Mouse (Mus musculus) erythroblast, embryonic 14.5 days (primary cell): ENCODE data around the gene Atf7ip. TPM values are rescaled to one million over a fixed set of nuclear protein-coding genes. Genes with fewer than 3 reads are reported as not detected.
A peak's percentile ranks its signal among the peaks of the same experiment; 100 is the strongest.

Experiments used
- H3K27me3 ChIP-seq: 2 replicates; pipeline ENCODE4 v1.6.1; 2012; ENCODE audit warnings: inconsistent platforms; ENCODE audit not compliant: control insufficient read depth
- H3K36me3 ChIP-seq: 2 replicates; pipeline ENCODE4 v1.6.1; 2012; ENCODE audit warnings: mild to moderate bottlenecking, inconsistent platforms; ENCODE audit not compliant: control insufficient read depth
- H3K4me1 ChIP-seq: 2 replicates; pipeline ENCODE4 v1.6.1; 2012; ENCODE audit warnings: inconsistent platforms; ENCODE audit not compliant: control insufficient read depth
- H3K4me3 ChIP-seq: replicated peaks from 2 replicates; pipeline ENCODE3; 2012; ENCODE audit warnings: moderate library complexity, mild to moderate bottlenecking, inconsistent platforms
- H3K9me3 ChIP-seq: 2 replicates; pipeline ENCODE4 v1.6.1; 2012; ENCODE audit warnings: low read length, inconsistent platforms, mixed read lengths; ENCODE audit not compliant: control insufficient read depth
- GATA1 ChIP-seq: IDR thresholded peaks from 2 replicates; pipeline ENCODE4 v1.6.1; 2012; ENCODE audit warnings: low read length, inconsistent platforms, mixed read lengths
- TAL1 ChIP-seq: IDR thresholded peaks from 3 replicates; pipeline ENCODE4 v1.6.1; 2012; ENCODE audit warnings: low read length, inconsistent platforms, mixed read lengths
- polyA plus RNA-seq: library from polyadenylated mRNA; stranded (reverse); fragments of >175 nt; gene quantifications from 2 replicates; pipeline ENCODE4 v1.2.3, GENCODE M21; 2012

Gene Atf7ip
- polyA plus RNA-seq, 1 experiment: 3.8 TPM

DNA sequence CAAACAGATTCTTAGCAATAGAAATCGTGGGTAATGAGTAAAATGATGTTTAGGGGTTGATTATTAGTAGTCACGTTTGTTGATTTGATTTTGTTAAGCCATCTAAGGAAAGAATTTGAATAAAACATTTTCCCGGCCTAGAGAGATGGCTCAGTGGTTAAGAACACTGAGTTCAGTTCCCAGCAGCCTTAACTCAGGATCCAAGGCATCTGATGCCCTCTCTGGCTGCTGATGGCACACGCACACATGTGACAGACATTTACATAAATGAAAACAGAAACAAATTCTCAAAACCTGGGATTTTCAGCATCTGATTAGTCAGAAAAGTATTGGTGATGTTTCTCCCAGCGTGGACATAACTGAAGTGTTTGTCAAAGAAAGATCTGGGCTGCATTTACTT, 47.2 kb downstream of the Atf7ip start:
- Histone ChIP-seq H3K4me3 (no peak overlapping the region), H3K36me3 (peaks cover 25% of the 10 kb centered on the region), H3K27me3 (no peaks in the 10 kb centered on the region), H3K4me1 (peaks cover 58% of the 10 kb centered on the region), H3K9me3 (no peaks in the 10 kb centered on the region)
- TF ChIP-seq TAL1 (no peak), GATA1 (no peak)

DNA sequence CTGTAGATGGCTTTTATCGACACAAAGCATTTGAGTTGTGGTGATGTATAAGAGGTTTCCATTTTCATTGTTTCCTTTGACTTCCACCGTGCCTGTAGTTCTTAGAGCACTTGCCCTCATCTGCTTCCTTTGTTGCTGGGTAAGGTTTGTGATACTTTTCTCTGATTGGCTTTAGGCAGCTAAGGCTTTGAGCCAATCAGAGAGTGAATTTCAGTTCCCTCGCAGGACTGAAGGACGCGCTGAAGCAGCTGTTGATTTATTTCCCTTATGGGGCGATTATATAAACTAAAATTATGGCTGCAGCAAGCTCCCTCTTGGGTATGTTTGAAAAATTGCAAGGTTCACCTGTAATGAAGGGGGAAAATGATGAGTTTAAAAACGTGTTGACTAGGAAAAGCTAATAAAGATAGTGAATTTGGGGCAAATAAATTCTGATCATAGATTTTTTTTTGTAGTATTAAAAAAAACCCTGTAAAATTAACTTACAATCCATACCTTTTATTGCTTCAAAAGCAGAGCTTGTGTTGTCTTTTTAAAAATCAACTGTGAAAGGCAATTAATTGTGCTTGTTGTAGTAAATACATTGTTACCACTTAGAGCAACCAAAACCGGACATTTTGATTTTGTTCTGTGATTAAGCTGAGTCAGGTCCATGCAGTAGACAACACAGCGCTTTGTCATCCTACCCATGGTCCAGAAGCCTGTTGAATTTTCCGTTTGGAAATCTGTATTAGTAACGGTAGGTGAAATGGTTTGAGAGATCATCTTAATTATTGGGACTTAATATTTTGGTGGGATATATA, 48.0 kb downstream of the Atf7ip start:
- no peaks in the 10 kb centered on the region for H3K9me3 ChIP-seq
- peaks cover 56% of the 10 kb centered on the region for H3K4me1 ChIP-seq
- no peak for TF ChIP-seq GATA1
- TF ChIP-seq TAL1: no peak
- H3K27me3 ChIP-seq: no peaks in the 10 kb centered on the region
- peaks cover 32% of the 10 kb centered on the region for H3K36me3 ChIP-seq
- H3K4me3 ChIP-seq: peak overlapping the region; percentile 57

DNA sequence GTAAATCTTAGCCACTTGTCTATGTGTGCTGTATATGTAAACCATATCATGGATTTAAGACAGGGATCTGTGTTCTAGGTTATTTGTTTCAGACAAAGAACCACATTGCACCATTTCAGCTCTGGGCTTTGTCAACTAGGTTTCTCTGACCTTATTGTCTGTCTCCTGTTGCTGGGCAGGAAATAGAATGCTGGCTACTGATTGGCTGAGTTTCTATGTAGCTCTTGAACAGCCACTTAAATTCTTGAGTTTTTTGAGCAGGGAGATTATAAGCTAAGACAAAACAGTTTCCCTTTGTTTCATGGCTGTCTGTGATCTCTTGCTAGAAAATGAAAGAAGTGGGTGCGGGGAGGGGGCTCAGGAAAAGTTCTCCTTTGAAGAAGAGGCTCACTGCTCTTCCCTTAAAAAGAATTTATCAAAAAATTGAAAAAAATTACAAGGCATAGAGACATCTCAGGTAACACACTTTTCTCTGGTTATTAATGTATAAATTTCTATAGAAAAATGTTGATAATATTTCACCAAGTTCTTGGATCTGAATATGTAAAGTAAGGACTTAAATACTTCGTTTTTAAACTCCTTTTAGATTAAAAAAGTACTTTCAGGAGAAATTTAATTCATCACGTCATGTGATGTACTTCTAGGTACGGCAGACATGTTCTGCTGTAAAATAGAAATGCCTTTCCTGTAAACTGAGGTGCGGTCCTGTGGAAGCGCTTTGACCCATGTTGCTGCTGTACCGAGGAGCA, 49.0 kb downstream of the Atf7ip start:
- Histone ChIP-seq H3K9me3 (no peaks in the 10 kb centered on the region), H3K4me1 (peaks cover 51% of the 10 kb centered on the region), H3K4me3 (peak overlapping the region; percentile 46), H3K27me3 (no peaks in the 10 kb centered on the region), H3K36me3 (peaks cover 41% of the 10 kb centered on the region)
- TF ChIP-seq TAL1 (no peak), GATA1 (no peak)

DNA sequence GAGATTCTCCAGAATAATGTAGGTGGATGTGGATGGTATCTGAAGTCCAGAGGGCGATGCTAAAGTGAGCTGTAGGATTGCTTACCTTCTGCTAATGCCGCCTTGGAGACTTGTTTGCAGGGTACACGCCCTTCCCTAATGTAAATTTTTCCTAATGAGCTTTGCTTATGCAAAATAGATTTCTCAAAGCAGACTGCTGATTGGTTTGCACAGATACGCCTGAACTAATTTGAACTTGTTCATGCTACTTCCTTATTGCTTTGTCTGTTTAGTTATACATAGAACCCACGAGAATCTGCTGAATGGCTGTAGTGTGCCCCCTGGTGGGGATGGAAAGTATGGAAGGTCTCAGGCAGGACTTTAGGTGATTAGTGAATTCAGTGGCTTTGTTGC, 49.6 kb downstream of the Atf7ip start:
- Histone ChIP-seq H3K4me1 (peaks cover 47% of the 10 kb centered on the region), H3K9me3 (no peaks in the 10 kb centered on the region), H3K4me3 (peak overlapping the region; percentile 42), H3K36me3 (peaks cover 46% of the 10 kb centered on the region), H3K27me3 (no peaks in the 10 kb centered on the region)
- TF ChIP-seq TAL1: no peak
- no peak for TF ChIP-seq GATA1

DNA sequence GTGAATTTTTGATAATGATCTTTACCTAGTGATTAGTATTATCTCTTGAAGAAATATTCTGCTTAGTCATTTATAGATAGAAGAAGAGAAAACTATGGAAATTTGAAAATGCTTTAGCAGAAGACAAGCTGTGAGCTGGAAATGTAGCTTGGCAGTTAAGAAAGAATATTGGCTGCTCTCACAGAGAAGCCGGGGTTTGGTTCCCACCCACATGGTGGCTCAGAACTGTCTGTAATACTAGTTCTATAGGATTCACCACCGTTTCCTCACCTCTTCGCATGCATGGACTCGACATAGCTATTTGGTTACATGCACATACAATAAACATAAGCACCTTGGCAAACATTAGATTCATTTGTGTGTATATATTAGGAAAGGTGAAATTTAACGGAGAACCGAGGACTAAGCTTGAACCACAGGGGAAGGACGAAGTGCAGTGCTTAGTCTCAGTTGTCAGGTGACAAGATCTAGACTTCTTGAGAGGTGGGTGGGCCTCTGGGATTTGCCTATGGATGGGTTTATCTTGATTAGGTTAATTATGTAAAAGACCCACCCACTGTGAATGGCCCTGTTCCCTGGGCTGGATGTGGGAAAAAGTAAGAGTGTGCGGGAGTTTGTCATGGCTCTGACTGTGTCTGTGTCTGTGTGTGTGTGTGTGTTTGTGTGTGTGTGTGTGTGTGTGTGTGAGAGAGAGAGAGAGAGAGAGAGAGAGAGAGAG, 52.5 kb downstream of the Atf7ip start:
- peaks cover 25% of the 10 kb centered on the region for H3K4me1 ChIP-seq
- H3K36me3 ChIP-seq: peaks cover 73% of the 10 kb centered on the region
- H3K27me3 ChIP-seq: no peaks in the 10 kb centered on the region
- H3K4me3 ChIP-seq: no peak overlapping the region
- no peaks in the 10 kb centered on the region for H3K9me3 ChIP-seq
- TF ChIP-seq TAL1 (no peak), GATA1 (no peak)

DNA sequence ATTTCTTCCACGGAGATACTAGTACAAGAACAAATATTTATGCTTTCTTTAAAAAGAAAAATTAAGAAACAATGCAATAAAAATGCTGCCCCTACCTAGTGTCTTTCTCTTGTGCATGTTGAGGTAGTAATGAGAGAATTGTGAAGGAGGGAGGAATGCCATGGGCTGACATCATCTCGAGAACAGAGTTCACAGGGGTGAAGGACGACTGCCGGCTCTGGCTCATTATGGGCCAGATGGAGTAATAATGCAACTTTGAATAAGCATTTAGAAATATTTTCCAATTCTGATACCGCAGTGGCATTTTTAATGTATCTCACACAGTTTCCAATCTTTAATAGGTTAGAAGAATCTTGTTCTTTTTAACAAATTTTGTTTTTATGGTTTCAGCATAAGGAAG, 60.0 kb downstream of the Atf7ip start:
- Histone ChIP-seq H3K27me3 (no peaks in the 10 kb centered on the region), H3K36me3 (peaks cover 90% of the 10 kb centered on the region), H3K4me1 (no peaks in the 10 kb centered on the region), H3K9me3 (peaks cover 16% of the 10 kb centered on the region), H3K4me3 (no peak overlapping the region)
- TF ChIP-seq TAL1 (no peak), GATA1 (no peak)

DNA sequence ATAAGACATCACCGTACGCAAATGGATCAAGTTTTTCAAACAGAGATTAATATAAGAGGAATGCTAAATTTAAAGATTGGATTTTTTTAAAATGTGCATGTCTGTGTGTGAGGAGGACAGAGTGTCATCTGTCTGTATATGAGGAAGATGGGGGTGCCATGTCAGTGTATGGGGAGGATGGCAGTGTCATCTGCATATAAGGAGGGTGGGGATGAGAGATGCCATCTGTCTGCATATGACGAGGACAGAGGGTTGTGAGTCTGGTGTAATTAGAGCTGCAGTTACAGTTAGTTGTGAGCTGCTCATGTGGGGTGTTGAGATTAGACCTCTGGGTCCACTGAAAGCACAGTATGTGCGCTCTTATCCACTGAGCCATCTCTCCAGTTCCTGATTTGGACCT, 84.8 kb downstream of the Atf7ip start:
- H3K36me3 ChIP-seq: peaks cover 86% of the 10 kb centered on the region
- H3K9me3 ChIP-seq: peaks cover 2% of the 10 kb centered on the region; the same call in 1 of the 2 replicates
- H3K27me3 ChIP-seq: no peaks in the 10 kb centered on the region
- TF ChIP-seq GATA1 (no peak), TAL1 (no peak)
- H3K4me3 ChIP-seq: no peak overlapping the region
- H3K4me1 ChIP-seq: no peaks in the 10 kb centered on the region

DNA sequence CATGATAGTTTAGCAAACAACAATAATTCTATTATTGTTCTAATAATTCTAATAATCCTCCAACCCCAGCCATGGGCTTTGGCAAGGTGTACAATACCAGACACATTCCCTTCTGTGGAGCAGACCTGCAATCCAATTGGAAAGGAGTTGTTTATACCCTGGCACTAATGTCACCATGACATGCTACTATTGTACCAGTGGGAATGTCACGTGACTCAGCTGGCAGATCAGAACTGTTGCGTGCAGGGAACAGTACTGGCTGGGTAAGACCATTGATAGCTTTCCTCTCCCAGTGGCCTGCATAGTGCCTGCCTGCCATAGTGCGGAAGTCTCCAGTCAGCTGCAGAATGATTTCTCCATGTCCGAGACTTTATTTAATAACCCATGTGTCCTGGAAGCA, 88.6 kb downstream of the Atf7ip start:
- Histone ChIP-seq H3K4me1 (no peaks in the 10 kb centered on the region), H3K9me3 (peaks cover 2% of the 10 kb centered on the region; the same call in 1 of the 2 replicates), H3K4me3 (no peak overlapping the region), H3K27me3 (no peaks in the 10 kb centered on the region), H3K36me3 (peaks cover 89% of the 10 kb centered on the region)
- TF ChIP-seq GATA1 (no peak), TAL1 (no peak)

DNA sequence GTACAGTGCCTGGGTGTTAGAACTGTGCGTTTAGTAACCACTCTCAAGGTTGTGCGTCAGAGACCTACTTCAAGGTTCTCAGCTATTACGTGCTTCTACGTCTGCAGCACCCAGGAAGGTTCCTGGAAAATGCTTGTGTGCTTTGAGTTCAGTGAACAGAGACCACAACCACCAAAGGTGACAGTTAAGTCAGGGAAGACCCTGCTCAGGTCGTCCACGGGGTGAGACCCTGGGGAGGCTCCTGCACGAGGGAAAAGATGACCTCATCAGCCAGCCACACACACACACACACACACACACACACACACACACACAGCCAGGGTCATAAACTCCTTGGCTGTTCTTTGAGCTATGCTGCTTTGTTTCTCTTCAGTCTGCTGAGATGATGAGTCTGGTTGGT, 96.6 kb downstream of the Atf7ip start:
- H3K4me1 ChIP-seq: no peaks in the 10 kb centered on the region
- peaks cover 95% of the 10 kb centered on the region for H3K36me3 ChIP-seq
- no peaks in the 10 kb centered on the region for H3K9me3 ChIP-seq
- H3K4me3 ChIP-seq: no peak overlapping the region
- H3K27me3 ChIP-seq: no peaks in the 10 kb centered on the region
- no peak for TF ChIP-seq GATA1
- TF ChIP-seq TAL1: no peak
